Mouse (Mus musculus) hindbrain, embryonic 14.5 days (tissue): Measurements from ENCODE around the gene Ap2s1. TPM values are rescaled to one million over a fixed set of nuclear protein-coding genes. Genes with fewer than 3 reads are reported as not detected.

Source experiments
- ATAC-seq: fragments of 200-750 bp; cut with Nextera tagmentation; 2 replicates; pipeline ENCODE4 v1.8.0; 2017; ENCODE audit warnings: moderate number of reproducible peaks, mild to moderate bottlenecking, moderate TSS enrichment, moderate library complexity; ENCODE audit not compliant: low FRiP score
- DNase-seq: peaks from one replicate; pipeline ENCODE4 v3.0.0-alpha.2; 2015; ENCODE audit warnings: low spot score
- H3K27ac ChIP-seq: fragments of 300-500 bp; sonication (generic); 2 replicates; pipeline ENCODE4 v1.5.1; 2014; ENCODE audit warnings: mild to moderate bottlenecking, moderate library complexity
- H3K27me3 ChIP-seq: fragments of 300-500 bp; sonication (generic); 2 replicates; pipeline ENCODE4 v1.6.1; 2014; ENCODE audit warnings: mild to moderate bottlenecking, low read length, mixed read lengths; ENCODE audit not compliant: control insufficient read depth, insufficient read depth
- H3K36me3 ChIP-seq: fragments of 300-500 bp; sonication (generic); replicated peaks from 2 replicates; pipeline ENCODE4 v1.6.1; 2014; ENCODE audit not compliant: control insufficient read depth, insufficient read depth
- H3K4me1 ChIP-seq: fragments of 300-500 bp; sonication (generic); replicated peaks from 2 replicates; pipeline ENCODE4 v1.6.1; 2014; ENCODE audit warnings: antibody characterized with exemption, low read length, mixed read lengths; ENCODE audit not compliant: control insufficient read depth, insufficient read depth
- H3K4me2 ChIP-seq: fragments of 300-500 bp; sonication (generic); replicated peaks from 2 replicates; pipeline ENCODE4 v1.6.1; 2014; ENCODE audit warnings: mild to moderate bottlenecking, moderate library complexity
- H3K4me3 ChIP-seq: fragments of 300-500 bp; sonication (generic); replicated peaks from 2 replicates; pipeline ENCODE4 v1.5.1; 2014; ENCODE audit warnings: mild to moderate bottlenecking, low read length
- H3K9ac ChIP-seq: fragments of 300-500 bp; sonication (generic); 2 replicates; pipeline ENCODE4 v1.6.1; 2014
- H3K9me3 ChIP-seq: fragments of 300-500 bp; sonication (generic); 2 replicates; pipeline ENCODE4 v1.6.1; 2016; ENCODE audit warnings: low read length; ENCODE audit not compliant: control insufficient read depth
- WGBS: fragments of 180-500 bp; shearing (Covaris S2); extraction: QIAGEN DNeasy Blood & Tissue Kit; methylation state at CpG from one replicate; pipeline ENCODE4 v1.1.7; 2014; 5-methylcytosine and 5-hydroxymethylcytosine counted together
- polyA plus RNA-seq: library from polyadenylated mRNA; unstranded; fragments of >200 nt; fragmentation: Nextera tagmentation; extraction: Ambion mirVana; gene quantifications from 2 replicates; pipeline ENCODE4 v1.2.1, GENCODE M21; 2014

Gene Ap2s1
- polyA plus RNA-seq, 1 experiment from 2014 or later = 463 TPM

GRCm38 (mm10) chr7:16763463-16764218 lies 25.4 kb downstream of the Ap2s1 start:
- no peak overlapping the region for H3K27ac ChIP-seq
- no peak overlapping the region for H3K4me2 ChIP-seq
- H3K9ac ChIP-seq = no peak overlapping the region
- 91% methylated on average over 7 of the region's 7 CpGs for WGBS
- no peaks in the 10 kb centered on the region for H3K4me1 ChIP-seq
- no peaks in the 10 kb centered on the region for H3K36me3 ChIP-seq
- H3K9me3 ChIP-seq = no peaks in the 10 kb centered on the region
- ATAC-seq (no peak), DNase-seq (no peak)
- H3K27me3 ChIP-seq = no peaks in the 10 kb centered on the region
- H3K4me3 ChIP-seq = no peak overlapping the region

- Histone ChIP-seq H3K9me3 (no peaks in the 10 kb centered on the region), H3K4me2 (no peak overlapping the region), H3K27me3 (no peaks in the 10 kb centered on the region), H3K9ac (no peak overlapping the region), H3K4me3 (no peak overlapping the region), H3K4me1 (no peaks in the 10 kb centered on the region), H3K36me3 (no peaks in the 10 kb centered on the region), H3K27ac (no peak overlapping the region)
- DNase-seq = no peak
- whole genome bisulfite sequencing = 38% methylated on average over 2 of the region's 2 CpGs
- ATAC-seq = no peak
Observed at GRCm38 (mm10) chr7:16766443-16766842, 28.2 kb downstream of the Ap2s1 start.

DNA sequence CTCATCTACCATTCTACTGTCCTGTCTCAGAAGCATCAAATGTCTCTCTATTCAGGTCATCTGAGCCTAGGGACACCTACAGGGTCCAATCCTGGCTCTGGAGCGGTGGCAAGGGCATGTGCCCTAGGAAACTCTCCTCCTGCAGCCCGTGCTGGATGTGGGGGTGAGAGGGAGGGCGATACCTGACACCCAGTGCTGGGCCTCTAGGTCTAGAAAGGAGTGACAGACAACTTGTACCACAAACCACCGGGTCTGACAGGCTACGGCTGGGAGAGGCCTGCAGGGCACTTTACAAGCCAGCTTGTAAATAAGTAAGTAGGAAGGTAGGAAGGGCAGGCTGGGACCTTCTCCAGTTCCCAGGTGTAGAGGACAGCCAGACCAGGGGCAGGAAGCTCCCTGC lies 37.7 kb downstream of the Ap2s1 start:
- H3K27me3 ChIP-seq = no peaks in the 10 kb centered on the region
- H3K27ac ChIP-seq = no peak overlapping the region
- H3K9me3 ChIP-seq = no peaks in the 10 kb centered on the region
- no peak overlapping the region for H3K4me3 ChIP-seq
- H3K36me3 ChIP-seq = no peaks in the 10 kb centered on the region
- no peaks in the 10 kb centered on the region for H3K4me1 ChIP-seq
- ATAC-seq = no peak
- no peak for DNase-seq
- 68% methylated on average over 5 of the region's 5 CpGs for WGBS
- no peak overlapping the region for H3K9ac ChIP-seq
- H3K4me2 ChIP-seq = no peak overlapping the region

GRCm38 (mm10) chr7:16780076-16780475 lies 41.9 kb downstream of the Ap2s1 start:
- Histone ChIP-seq H3K9me3 (no peaks in the 10 kb centered on the region), H3K27ac (no peak overlapping the region), H3K27me3 (no peaks in the 10 kb centered on the region), H3K4me3 (no peak overlapping the region), H3K4me2 (no peak overlapping the region), H3K9ac (no peak overlapping the region), H3K36me3 (no peaks in the 10 kb centered on the region), H3K4me1 (peaks cover 27% of the 10 kb centered on the region)
- no peak for DNase-seq
- ATAC-seq = no peak
- WGBS = 79% methylated on average over 5 of the region's 5 CpGs

- 2% methylated on average over 34 of the region's 34 CpGs for WGBS
- H3K4me1 ChIP-seq = peaks cover 27% of the 10 kb centered on the region
- no peak within 1 kb of the TSS for H3K27ac ChIP-seq
- no peaks in the 10 kb centered on the region for H3K36me3 ChIP-seq
- peak; percentile 87 for ATAC-seq
- no peaks in the 10 kb centered on the region for H3K27me3 ChIP-seq
- no peaks in the 10 kb centered on the region for H3K9me3 ChIP-seq
- H3K4me2 ChIP-seq = peak within 1 kb of the TSS; percentile 99
- peak; percentile 85 for DNase-seq
- peak within 1 kb of the TSS; percentile 53 for H3K4me3 ChIP-seq
- H3K9ac ChIP-seq = peak within 1 kb of the TSS; percentile 61
Observed at GRCm38 (mm10) chr7:16780825-16781554, 42.8 kb downstream of the Ap2s1 start, which contains the start of gene Slc1a5. TSS of gene Slc1a5 (plus strand) at chr7:16781340.

- H3K4me3 ChIP-seq = peak overlapping the region; percentile 53
- no peaks in the 10 kb centered on the region for H3K9me3 ChIP-seq
- peaks cover 27% of the 10 kb centered on the region for H3K4me1 ChIP-seq
- peak overlapping the region; percentile 61 for H3K9ac ChIP-seq
- H3K36me3 ChIP-seq = no peaks in the 10 kb centered on the region
- H3K27me3 ChIP-seq = no peaks in the 10 kb centered on the region
- ATAC-seq = peak; percentile 13; the same call in 1 of the 2 replicates
- H3K4me2 ChIP-seq = peak overlapping the region; percentile 99
- H3K27ac ChIP-seq = no peak overlapping the region
- under 1% methylated on average over 10 of the region's 10 CpGs for WGBS
- DNase-seq = peak; percentile 35
Observed at GRCm38 (mm10) chr7:16781555-16781815, 43.3 kb downstream of the Ap2s1 start.

- DNase-seq = no peak
- H3K4me1 ChIP-seq = peaks cover 27% of the 10 kb centered on the region
Observed at GRCm38 (mm10) chr7:16781816-16782554, 43.8 kb downstream of the Ap2s1 start.

DNA sequence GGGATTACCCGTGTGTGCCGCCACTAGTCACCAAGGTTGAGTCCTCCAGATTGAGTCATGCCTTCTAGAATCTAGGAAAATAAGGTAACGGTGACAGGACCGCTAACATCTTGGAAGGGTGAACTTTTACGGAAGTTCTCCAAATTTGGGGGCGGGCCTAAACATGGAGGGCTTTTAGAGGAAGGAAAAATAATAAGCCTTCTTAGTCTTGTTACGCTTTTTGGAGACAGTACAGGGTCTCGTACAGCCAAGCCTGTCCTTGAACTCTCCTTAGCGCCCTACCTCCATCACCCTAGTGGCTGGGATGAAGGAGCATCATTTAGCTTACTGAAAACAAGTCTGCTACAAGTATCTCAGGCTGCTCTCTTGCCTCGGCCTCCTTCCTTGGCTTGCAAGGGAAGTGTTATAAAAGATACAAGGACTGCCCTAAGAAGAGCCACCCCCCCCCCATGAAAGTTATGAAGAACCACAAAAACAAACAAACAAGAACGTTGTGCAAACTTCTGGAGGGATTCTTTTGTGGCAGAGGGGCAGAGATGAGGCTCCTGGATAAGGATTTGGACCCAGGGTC lies 44.4 kb downstream of the Ap2s1 start:
- H3K27ac ChIP-seq = no peak overlapping the region
- 4% methylated on average over 11 of the region's 11 CpGs for WGBS
- DNase-seq (no peak), ATAC-seq (no peak)
- H3K36me3 ChIP-seq = no peaks in the 10 kb centered on the region
- no peaks in the 10 kb centered on the region for H3K9me3 ChIP-seq
- H3K4me3 ChIP-seq = peak overlapping the region; percentile 53
- H3K4me2 ChIP-seq = peak overlapping the region; percentile 99
- H3K27me3 ChIP-seq = no peaks in the 10 kb centered on the region
- peaks cover 27% of the 10 kb centered on the region for H3K4me1 ChIP-seq
- H3K9ac ChIP-seq = peak overlapping the region; percentile 61

More at GRCm38 (mm10) chr7:16781816-16782554, 43.8 kb downstream of the Ap2s1 start:
- no peaks in the 10 kb centered on the region for H3K27me3 ChIP-seq
- no peaks in the 10 kb centered on the region for H3K9me3 ChIP-seq
- H3K27ac ChIP-seq = no peak overlapping the region
- peak overlapping the region; percentile 99 for H3K4me2 ChIP-seq
- ATAC-seq = peak; percentile 39; the same call in 1 of the 2 replicates
- H3K4me3 ChIP-seq = peak overlapping the region; percentile 53
- H3K36me3 ChIP-seq = no peaks in the 10 kb centered on the region
- H3K9ac ChIP-seq = peak overlapping the region; percentile 61
- under 1% methylated on average over 60 of the region's 60 CpGs for WGBS

- Histone ChIP-seq H3K9me3 (no peaks in the 10 kb centered on the region), H3K27ac (no peak overlapping the region), H3K4me2 (peak overlapping the region; percentile 99), H3K9ac (no peak overlapping the region), H3K27me3 (no peaks in the 10 kb centered on the region), H3K4me1 (peaks cover 27% of the 10 kb centered on the region), H3K4me3 (0 out of 2 replicates have a peak overlapping the region, but pooled peaks have one; percentile 53), H3K36me3 (no peaks in the 10 kb centered on the region)
- 26% methylated on average over 10 of the region's 10 CpGs for WGBS
- DNase-seq (no peak), ATAC-seq (no peak)
Observed at GRCm38 (mm10) chr7:16783224-16783688, 45.0 kb downstream of the Ap2s1 start.
